Mouse (Mus musculus): ENCODE data around the gene Slc8b1.

DNA sequence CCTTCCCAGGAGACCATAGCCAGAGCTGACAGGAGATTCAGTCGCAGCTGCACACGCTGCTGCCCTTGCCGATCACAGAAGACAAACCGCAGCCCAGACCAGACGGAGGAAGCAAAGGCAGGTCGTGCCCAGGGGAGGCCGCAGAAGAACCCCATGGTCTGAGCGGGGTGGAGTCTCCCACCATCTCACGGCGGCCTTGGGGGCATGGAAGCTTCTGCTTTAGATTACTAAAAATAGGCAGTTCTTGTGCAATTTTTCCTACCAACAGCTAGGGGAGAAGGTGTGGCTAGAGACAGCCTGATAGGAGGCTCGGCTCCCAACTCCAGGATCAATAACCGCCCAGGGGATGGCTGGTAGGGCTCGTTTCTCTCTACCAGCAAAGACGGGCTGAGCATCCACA, 47.8 kb downstream of the Slc8b1 start:
- TF ChIP-seq CTCF (IDR thresholded peaks at IDR 0.05): no peak
- no peak for TF ChIP-seq EP300 (IDR thresholded peaks at IDR 0.05; ENCODE audit: insufficient read depth, low read depth, low read length)
- TF ChIP-seq POLR2A (IDR thresholded peaks at IDR 0.05; ENCODE audit: insufficient read depth, low read depth, low read length): no peak
